Mouse (Mus musculus) heart, adult 2 months (tissue): ENCODE data around the gene Tnfrsf1b.

ENCODE experiments used
- CTCF ChIP-seq: fragments of 200-600 bp; IDR thresholded peaks from 2 replicates; pipeline ENCODE4 v1.8.1; 2022; ENCODE audit warnings: antibody characterized with exemption, mild to moderate bottlenecking, moderate library complexity
- EP300 ChIP-seq: fragments of 200-500 bp; IDR thresholded peaks from 2 replicates; pipeline ENCODE4 v1.6.1; 2011; ENCODE audit warnings: low read depth, low read length, control low read depth; ENCODE audit not compliant: insufficient read depth
- POLR2A ChIP-seq: fragments of 200-500 bp; IDR thresholded peaks from 2 replicates; pipeline ENCODE4 v1.6.1; 2011; ENCODE audit warnings: mild to moderate bottlenecking, low read depth, low read length, control low read depth; ENCODE audit not compliant: insufficient read depth

DNA sequence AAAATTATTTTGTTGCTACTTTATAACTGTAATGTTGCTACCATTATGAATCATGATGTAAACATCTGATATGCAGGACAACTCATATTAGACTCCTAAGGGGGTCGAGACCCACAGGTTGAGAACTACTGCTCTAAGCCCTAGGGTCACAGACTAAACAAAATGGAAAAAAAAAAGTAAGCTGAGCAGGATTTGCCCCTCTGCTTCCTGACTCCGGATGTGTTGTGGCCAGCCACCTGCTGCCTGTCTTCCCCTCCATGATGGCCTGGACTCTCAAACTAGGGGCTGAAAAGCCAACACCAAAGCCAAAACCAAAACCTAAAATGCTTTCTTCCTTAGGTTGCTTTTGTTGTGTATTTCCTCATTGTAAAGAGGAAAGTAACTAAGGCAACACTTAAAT lies 35.6 kb downstream of the Tnfrsf1b start:
- TF ChIP-seq POLR2A (no peak), CTCF (no peak), EP300 (no peak)
